Mouse (Mus musculus) testis, adult 2 months (tissue): ENCODE results near the gene Uqcr11. TPM values are rescaled to one million over a fixed set of nuclear protein-coding genes. Genes with fewer than 3 reads are reported as not detected.
A peak's percentile ranks its signal among the peaks of the same experiment; 100 is the strongest.

Experiments used
- H3K27ac ChIP-seq: fragments of 200-500 bp; 2 replicates; pipeline ENCODE4 v1.5.1; 2012; ENCODE audit warnings: low read depth, low read length; ENCODE audit not compliant: control insufficient read depth, insufficient read depth
- H3K27me3 ChIP-seq: fragments of 200-500 bp; 2 replicates; pipeline ENCODE4 v1.6.1; 2012; ENCODE audit warnings: mild to moderate bottlenecking, low read length, moderate library complexity; ENCODE audit not compliant: control insufficient read depth, insufficient read depth
- H3K36me3 ChIP-seq: fragments of 200-500 bp; 2 replicates; pipeline ENCODE4 v1.6.1; 2012; ENCODE audit warnings: mild to moderate bottlenecking, low read length; ENCODE audit not compliant: control insufficient read depth, insufficient read depth
- H3K4me1 ChIP-seq: fragments of 200-500 bp; 2 replicates; pipeline ENCODE4 v1.6.1; 2012; ENCODE audit warnings: low read length; ENCODE audit not compliant: control insufficient read depth, insufficient read depth
- H3K4me3 ChIP-seq: fragments of 200-500 bp; 2 replicates; pipeline ENCODE4 v1.5.1; 2012; ENCODE audit warnings: low read depth, mild to moderate bottlenecking, low read length, moderate library complexity, mixed read lengths; ENCODE audit not compliant: control insufficient read depth
- CTCF ChIP-seq: fragments of 200-500 bp; IDR thresholded peaks from 2 replicates; pipeline ENCODE4 v1.5.1; 2012; ENCODE audit warnings: low read depth, mild to moderate bottlenecking, inconsistent platforms, low read length, moderate library complexity; ENCODE audit not compliant: control insufficient read depth, insufficient read depth, insufficient replicate concordance
- POLR2A ChIP-seq: fragments of 200-500 bp; IDR thresholded peaks from 2 replicates; pipeline ENCODE4 v1.6.1; 2012; ENCODE audit warnings: low read depth, mild to moderate bottlenecking, inconsistent platforms, low read length, moderate library complexity; ENCODE audit not compliant: control insufficient read depth
- polyA plus RNA-seq: library from polyadenylated mRNA; depleted of rRNA; stranded (reverse); fragments of >200 nt; gene quantifications from 2 replicates; pipeline ENCODE4 v1.2.3, GENCODE M21; 2012

The Uqcr11 gene
- polyA plus RNA-seq, 1 experiment: 446 TPM

DNA sequence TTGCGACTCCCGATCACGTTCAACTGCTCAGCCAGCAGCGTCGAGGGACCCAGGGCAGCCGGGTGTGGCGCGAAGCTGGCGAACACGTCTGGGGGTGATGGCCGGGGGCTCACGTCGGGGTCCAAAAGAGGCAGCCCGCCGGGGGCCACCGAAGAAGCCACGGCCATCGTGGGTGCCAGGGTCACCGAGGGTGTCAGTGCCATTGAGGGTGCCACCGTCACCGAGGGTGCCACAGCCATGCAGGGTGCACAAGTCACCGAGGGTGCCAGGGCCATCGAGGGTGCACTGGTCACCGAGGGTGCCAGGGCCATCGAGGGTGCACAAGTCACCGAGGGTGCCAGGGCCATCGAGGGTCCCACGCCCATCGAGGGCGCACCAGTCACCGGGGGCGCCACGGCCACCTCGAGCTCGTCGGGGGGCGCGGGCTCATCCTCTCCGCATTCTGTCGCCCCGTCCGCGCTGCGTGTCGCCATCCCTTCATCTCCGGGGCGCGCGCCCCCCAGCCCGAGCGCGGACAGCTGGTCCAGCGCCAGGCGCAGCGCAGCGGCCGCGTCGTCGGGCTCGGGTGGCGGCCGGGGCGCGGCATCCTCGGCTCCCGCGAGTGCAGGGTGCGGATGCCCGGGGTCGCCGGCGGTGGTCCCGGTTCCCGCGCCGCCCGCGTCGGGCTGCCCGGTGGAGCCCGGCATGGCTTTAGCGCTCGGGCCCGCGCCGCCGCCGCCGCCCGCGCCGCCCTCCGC lies 19.7 kb downstream of the Uqcr11 start:
- TF ChIP-seq POLR2A (no peak; the same call in none of the 2 replicates), CTCF (no peak)
- Histone ChIP-seq H3K27ac (peak overlapping the region; percentile 86), H3K27me3 (no peaks in the 10 kb centered on the region), H3K36me3 (no peaks in the 10 kb centered on the region; the same call in 1 of the 2 replicates), H3K4me3 (peak overlapping the region; percentile 94), H3K4me1 (peaks cover 17% of the 10 kb centered on the region)

- peak overlapping the region; percentile 94 for H3K4me3 ChIP-seq
- TF ChIP-seq POLR2A (peak; percentile 22; the same call in 1 of the 2 replicates), CTCF (no peak)
- H3K4me1 ChIP-seq: peaks cover 17% of the 10 kb centered on the region
- no peaks in the 10 kb centered on the region for H3K27me3 ChIP-seq
- H3K27ac ChIP-seq: peak overlapping the region; percentile 86
- H3K36me3 ChIP-seq: no peaks in the 10 kb centered on the region
Measured at GRCm38 (mm10) chr10:80385811-80386734, 20.6 kb downstream of the Uqcr11 start.

- H3K36me3 ChIP-seq: no peaks in the 10 kb centered on the region
- TF ChIP-seq POLR2A: no peak
- no peak for TF ChIP-seq CTCF
- H3K27me3 ChIP-seq: no peaks in the 10 kb centered on the region
- H3K27ac ChIP-seq: no peak overlapping the region
- peak overlapping the region; percentile 94 for H3K4me3 ChIP-seq
- H3K4me1 ChIP-seq: peaks cover 17% of the 10 kb centered on the region
Measured at GRCm38 (mm10) chr10:80385310-80385709, 21.3 kb downstream of the Uqcr11 start.

GRCm38 (mm10) chr10:80384709-80385108 lies 21.9 kb downstream of the Uqcr11 start:
- H3K4me3 ChIP-seq: peak overlapping the region; percentile 94
- H3K27ac ChIP-seq: no peak overlapping the region
- TF ChIP-seq POLR2A: no peak
- no peak for TF ChIP-seq CTCF
- H3K36me3 ChIP-seq: no peaks in the 10 kb centered on the region
- peaks cover 17% of the 10 kb centered on the region for H3K4me1 ChIP-seq
- no peaks in the 10 kb centered on the region for H3K27me3 ChIP-seq

- Histone ChIP-seq H3K4me3 (peak overlapping the region; percentile 94), H3K36me3 (no peaks in the 10 kb centered on the region), H3K27me3 (no peaks in the 10 kb centered on the region), H3K27ac (no peak overlapping the region; the same call in 1 of the 2 replicates), H3K4me1 (peaks cover 17% of the 10 kb centered on the region)
- TF ChIP-seq CTCF: no peak
Measured at GRCm38 (mm10) chr10:80384115-80384639, 22.5 kb downstream of the Uqcr11 start.

DNA sequence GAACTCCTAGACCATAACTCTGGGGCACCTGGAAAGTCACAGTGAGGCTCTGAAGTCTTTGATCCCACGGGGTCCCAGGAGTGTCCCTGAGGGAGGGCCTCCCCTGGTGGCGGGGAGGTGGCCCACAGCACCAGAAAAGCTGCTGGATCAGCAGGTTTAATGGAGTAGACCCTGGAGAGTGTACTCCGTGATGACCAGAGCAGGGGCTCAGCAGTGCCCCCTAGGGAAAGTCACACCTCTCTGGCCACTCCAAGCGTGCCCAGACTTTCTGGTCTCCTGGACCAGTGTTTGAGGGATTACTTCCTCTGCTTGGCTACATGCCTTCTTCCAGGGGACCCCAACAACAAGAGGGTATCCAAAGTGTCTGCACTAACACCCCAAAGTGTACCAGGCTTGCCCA lies 23.2 kb downstream of the Uqcr11 start:
- no peak for TF ChIP-seq POLR2A
- no peak for TF ChIP-seq CTCF
- Histone ChIP-seq H3K27ac (no peak overlapping the region; the same call in 1 of the 2 replicates), H3K27me3 (no peaks in the 10 kb centered on the region), H3K4me1 (peaks cover 13% of the 10 kb centered on the region), H3K36me3 (no peaks in the 10 kb centered on the region), H3K4me3 (peak overlapping the region; percentile 14; the same call in 1 of the 2 replicates)

DNA sequence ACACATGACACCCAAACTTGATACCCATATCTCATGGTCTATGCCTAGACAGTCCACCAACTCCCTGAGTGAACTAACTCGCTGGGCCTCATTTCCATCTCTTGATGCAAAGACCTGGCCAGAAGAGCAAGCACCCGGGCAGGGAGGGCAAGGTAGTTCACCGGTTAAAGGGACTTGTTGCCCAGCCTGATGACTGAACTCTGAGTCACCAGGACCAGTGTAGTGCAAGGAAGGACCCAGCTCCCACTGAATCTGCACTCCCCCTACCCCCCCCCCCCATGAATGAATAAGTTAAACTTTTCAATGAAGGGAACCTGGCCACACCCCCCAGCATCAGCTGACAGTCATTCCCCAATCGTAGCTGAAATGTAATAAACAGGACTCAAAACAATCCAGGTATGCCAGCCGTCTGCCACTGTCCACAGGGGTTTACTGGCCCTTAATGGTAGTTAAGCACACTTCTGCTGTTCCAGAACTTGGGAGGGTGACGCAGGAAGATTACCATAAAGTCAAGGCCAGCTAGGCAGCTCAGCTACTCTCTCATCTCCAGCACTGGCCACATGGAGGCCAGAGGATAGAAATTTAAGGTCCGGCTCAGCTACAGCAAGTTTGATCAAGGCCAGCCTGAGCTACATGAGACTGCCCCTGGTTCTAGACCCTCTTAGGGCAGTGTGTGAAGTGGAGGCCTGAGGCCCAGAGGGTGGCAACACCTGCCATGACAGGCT lies 23.8 kb downstream of the Uqcr11 start:
- no peaks in the 10 kb centered on the region for H3K27me3 ChIP-seq
- H3K36me3 ChIP-seq: no peaks in the 10 kb centered on the region
- no peak for TF ChIP-seq CTCF
- no peak for TF ChIP-seq POLR2A
- peaks cover 11% of the 10 kb centered on the region for H3K4me1 ChIP-seq
- H3K4me3 ChIP-seq: peak overlapping the region; percentile 1; the same call in 1 of the 2 replicates
- no peak overlapping the region for H3K27ac ChIP-seq
